Mouse (Mus musculus) erythroblast, adult 5-6 weeks (primary cell): Measurements from ENCODE around the gene Tcf15. TPM values are rescaled to one million over a fixed set of nuclear protein-coding genes. Genes with fewer than 3 reads are reported as not detected.

Source experiments
- ATAC-seq: replicated peaks from 2 replicates; pipeline ENCODE4 v1.8.0; 2016; ENCODE audit warnings: moderate number of reproducible peaks, mild to moderate bottlenecking, moderate TSS enrichment, inconsistent platforms; ENCODE audit not compliant: poor library complexity, low FRiP score, severe bottlenecking
- total RNA-seq, 2 experiments: library from RNA; stranded (forward) in 1 of 2; stranded (reverse) in 1 of 2; fragments of 150-400 nt in 1 of 2; fragments of 200-764, 138-1000 nt in 1 of 2; gene quantifications; 2 replicates each; pipeline versions ENCODE4 v1.2.3 to v1.2.4; 2015 to 2017; ENCODE audit warnings: low replicate concordance in 2 of 2

The Tcf15 gene
- total RNA-seq, 2 experiments from 2014 or later: not detected

GRCm38 (mm10) chr2:152159487-152159886 lies 16.1 kb downstream of the Tcf15 start:
- ATAC-seq: no peak

- ATAC-seq: no peak
Measured at GRCm38 (mm10) chr2:152166257-152166656, 22.9 kb downstream of the Tcf15 start.

- ATAC-seq: no peak
Measured at GRCm38 (mm10) chr2:152167851-152168290, 24.5 kb downstream of the Tcf15 start.

DNA sequence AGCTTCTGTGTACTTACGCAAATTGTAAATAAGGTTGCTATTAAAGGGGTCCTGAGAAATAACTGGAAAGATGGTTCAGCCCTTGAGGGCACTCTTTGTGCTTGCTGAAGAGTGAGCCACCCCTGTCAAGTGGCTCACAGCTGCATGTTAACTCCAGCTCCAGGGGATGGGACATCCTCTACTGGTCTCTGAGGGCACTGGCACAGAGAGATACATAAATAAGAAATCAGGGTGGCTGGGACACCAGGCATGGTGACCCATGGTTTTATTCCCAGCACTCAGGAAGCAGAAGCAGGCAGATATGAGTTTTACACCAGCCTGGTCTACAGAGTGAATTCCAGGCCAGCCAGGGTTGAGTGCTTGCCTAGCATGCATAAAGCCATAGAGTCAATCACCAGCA lies 26.0 kb downstream of the Tcf15 start:
- ATAC-seq: no peak

GRCm38 (mm10) chr2:152174861-152175260 lies 31.5 kb downstream of the Tcf15 start:
- no peak for ATAC-seq

GRCm38 (mm10) chr2:152176659-152177058 lies 33.3 kb downstream of the Tcf15 start:
- ATAC-seq: no peak

- ATAC-seq: no peak
Measured at GRCm38 (mm10) chr2:152177162-152177805, 33.9 kb downstream of the Tcf15 start.

DNA sequence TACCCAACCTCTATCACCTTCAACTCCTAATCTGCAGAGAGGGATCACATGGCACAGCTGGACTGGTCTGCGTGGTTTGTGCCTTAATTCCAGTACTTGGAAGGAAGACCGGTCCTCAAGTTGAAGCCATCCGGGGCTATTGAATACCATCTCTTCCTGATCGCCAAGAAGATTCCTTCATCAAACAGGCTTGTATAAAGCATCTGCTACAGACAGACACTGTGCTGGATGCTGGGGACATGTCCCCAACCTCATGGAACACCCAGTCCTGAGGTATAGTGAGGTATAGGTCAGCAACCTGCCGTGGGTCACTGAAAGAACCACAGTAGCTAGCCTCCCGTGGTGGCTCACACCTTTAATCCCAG lies 34.4 kb downstream of the Tcf15 start:
- no peak for ATAC-seq

DNA sequence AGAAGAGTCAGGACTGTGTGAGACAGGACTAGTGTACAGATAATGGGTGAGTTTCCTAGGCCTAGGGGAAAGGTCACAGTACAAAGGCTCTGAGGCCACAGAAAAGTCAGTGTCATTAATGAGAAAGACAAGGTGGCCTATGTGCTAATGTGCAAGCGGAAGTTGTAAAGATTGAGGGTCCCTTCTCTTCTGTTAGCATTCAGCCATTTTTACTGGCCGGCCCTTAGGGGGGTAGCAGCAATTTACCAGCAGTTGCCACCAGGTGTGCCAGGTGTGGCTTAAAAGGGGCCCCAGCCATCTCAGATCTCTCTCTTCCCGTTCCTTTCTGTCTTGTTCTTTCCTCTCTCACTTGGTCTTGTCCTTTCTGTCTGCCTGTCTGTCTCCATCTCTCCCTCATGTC lies 35.0 kb downstream of the Tcf15 start:
- no peak for ATAC-seq

- no peak for ATAC-seq
Measured at GRCm38 (mm10) chr2:152179301-152179700, 35.9 kb downstream of the Tcf15 start.

GRCm38 (mm10) chr2:152180323-152180722 lies 37.0 kb downstream of the Tcf15 start:
- no peak for ATAC-seq

- ATAC-seq: no peak
Measured at GRCm38 (mm10) chr2:152187132-152187531, 43.8 kb downstream of the Tcf15 start.

DNA sequence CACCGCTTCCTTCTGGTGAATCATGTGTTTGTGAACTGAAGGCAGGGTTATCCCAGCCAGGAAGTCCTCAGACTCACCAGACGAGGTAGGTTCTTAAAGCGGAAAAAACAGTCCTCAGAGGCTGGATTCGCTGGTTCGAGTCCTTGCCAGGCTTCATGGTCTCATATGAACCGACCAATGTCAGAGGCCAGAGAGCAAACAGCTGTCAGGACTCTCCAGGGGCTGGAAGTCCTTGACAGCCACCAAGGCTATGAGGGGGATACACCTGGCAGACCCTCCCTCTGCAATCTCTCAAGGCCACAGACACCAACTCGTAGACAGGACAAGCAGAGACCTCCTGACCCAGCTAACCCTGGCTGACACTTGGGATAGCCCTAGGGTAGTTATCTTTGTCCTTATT lies 45.9 kb downstream of the Tcf15 start:
- ATAC-seq: no peak

DNA sequence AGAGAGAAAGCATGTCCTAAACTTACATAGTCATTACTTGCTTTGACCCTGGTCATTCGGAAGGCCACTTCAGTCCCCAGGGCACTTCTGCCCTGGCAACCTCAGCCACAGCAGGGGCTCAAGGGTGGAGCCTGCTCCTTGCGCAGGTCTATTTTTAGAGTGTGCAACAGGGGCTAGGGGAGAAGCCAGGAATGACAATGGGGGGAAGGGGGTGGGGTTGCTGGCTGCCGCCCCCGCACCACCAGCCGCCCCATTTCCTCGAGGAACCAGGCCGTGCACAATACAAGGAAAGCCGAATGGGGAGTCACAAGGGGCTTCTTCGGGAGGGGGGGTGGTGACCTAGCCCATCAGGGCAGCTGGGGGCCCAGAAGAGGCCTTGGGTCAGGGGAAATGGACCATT lies 46.3 kb downstream of the Tcf15 start:
- ATAC-seq: no peak

DNA sequence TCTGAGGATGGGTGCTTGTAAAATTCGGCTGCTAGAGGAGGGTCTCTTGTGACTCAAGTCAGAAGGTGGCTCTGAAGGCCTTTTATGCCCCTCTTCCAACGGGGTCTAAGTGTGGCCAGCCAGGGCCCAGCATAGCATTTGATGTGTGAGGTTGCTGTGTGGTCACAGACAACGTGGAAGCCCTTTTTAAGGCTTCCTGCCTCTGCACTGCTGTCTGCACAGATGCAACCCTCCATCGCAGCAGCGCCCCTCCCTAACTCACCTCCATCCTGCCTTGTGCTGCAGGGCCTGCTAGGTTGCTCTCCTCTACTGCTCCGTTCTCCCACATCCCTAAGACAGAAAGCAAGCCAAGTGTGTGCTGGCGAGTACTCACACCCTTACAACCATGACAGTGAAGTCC lies 46.8 kb downstream of the Tcf15 start:
- no peak for ATAC-seq

- ATAC-seq: no peak
Measured at GRCm38 (mm10) chr2:152192591-152193345, 49.4 kb downstream of the Tcf15 start.

DNA sequence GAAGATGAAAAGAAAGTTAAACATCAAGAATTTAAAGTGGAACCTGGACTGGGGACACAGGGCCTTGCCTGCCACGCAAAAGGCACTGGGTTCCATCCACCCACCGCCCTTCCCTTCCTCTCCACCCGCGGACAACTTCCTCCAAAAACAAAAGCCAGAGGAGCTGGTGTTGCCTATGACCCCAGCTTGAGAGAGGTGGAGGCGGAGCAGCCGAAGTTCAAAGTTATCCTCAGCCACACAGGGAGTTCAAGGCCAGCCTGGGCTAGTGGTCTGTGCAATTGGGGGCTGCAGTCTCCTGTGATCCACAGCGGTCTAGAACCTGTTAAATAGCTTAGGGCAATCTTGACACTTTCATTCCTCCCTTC lies 50.0 kb downstream of the Tcf15 start:
- no peak for ATAC-seq

- ATAC-seq: no peak
Measured at GRCm38 (mm10) chr2:152194586-152194985, 51.2 kb downstream of the Tcf15 start.

DNA sequence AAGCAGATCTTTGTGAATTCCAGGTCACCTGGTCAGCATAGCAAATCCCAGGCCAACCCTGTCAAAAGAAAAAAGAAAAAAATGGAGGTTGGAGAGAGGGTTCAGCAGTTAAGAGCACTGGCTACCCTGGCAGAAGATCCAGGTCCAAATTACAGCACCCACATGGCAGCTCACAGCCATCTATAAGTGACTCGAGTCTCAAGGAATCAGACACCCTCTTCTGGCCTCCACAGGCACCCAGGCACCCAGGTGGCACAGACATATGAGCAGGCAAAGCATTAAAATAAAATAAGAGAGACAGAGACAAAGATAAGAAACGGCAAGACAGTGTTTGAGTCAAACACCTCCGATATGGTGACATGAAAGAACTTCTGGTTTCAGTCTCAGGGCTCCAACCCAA lies 53.5 kb downstream of the Tcf15 start:
- ATAC-seq: no peak

DNA sequence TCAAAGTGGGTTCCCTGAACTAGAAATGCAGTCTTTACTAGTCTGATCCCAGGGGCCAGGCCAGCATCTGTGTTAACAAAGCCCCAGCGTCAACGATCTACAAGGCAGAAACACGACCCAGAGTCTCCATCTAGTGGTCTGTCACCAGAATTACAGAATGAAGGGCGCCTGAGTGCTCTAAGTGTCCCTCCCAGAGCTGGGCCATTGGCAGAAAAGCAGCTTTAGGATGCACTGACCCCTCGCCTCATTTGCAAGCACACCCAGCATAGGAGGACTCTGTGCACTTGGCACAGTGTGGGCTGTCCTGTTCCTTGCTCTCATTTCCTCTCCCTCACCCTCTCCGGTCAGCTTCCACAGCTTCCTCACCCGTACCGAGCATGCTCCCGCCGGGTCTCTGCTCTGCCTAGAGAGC lies 53.9 kb downstream of the Tcf15 start:
- peak; percentile 84 for ATAC-seq
